Mouse (Mus musculus) midbrain, embryonic 14.5 days (tissue): Measurements from ENCODE around the gene Fam243. TPM values are rescaled to one million over a fixed set of nuclear protein-coding genes. Genes with fewer than 3 reads are reported as not detected.

Experiments used
- ATAC-seq: fragments of 200-750 bp; cut with Nextera tagmentation; 2 replicates; pipeline ENCODE4 v1.8.0; 2017; ENCODE audit warnings: moderate number of reproducible peaks, moderate library complexity; ENCODE audit not compliant: low FRiP score, low TSS enrichment
- DNase-seq: peaks from one replicate; pipeline ENCODE4 v3.0.0-alpha.2; 2015
- H3K27ac ChIP-seq: fragments of 300-500 bp; sonication (generic); replicated peaks from 2 replicates; pipeline ENCODE4 v1.5.1; 2014; ENCODE audit warnings: mild to moderate bottlenecking, low read depth, low read length, moderate library complexity
- H3K27me3 ChIP-seq: fragments of 300-500 bp; sonication (generic); 2 replicates; pipeline ENCODE4 v1.6.1; 2014; ENCODE audit warnings: low read length, control low read depth, mixed read lengths; ENCODE audit not compliant: control insufficient read depth, insufficient read depth
- H3K36me3 ChIP-seq: fragments of 300-500 bp; sonication (generic); 2 replicates; pipeline ENCODE4 v1.6.1; 2014; ENCODE audit warnings: low read length, control low read depth; ENCODE audit not compliant: control insufficient read depth, insufficient read depth
- H3K4me1 ChIP-seq: fragments of 300-500 bp; sonication (generic); 2 replicates; pipeline ENCODE4 v1.6.1; 2014; ENCODE audit warnings: mild to moderate bottlenecking, antibody characterized with exemption, low read length, control low read depth; ENCODE audit not compliant: control insufficient read depth, insufficient read depth
- H3K4me2 ChIP-seq: fragments of 300-500 bp; sonication (generic); 2 replicates; pipeline ENCODE4 v1.6.1; 2014; ENCODE audit warnings: mild to moderate bottlenecking, low read length, moderate library complexity
- H3K4me3 ChIP-seq: fragments of 300-500 bp; sonication (generic); replicated peaks from 2 replicates; pipeline ENCODE4 v1.5.1; 2014; ENCODE audit warnings: low read depth, low read length
- H3K9ac ChIP-seq: fragments of 300-500 bp; sonication (generic); replicated peaks from 2 replicates; pipeline ENCODE4 v1.6.1; 2014; ENCODE audit warnings: mild to moderate bottlenecking, low read length, moderate library complexity
- H3K9me3 ChIP-seq: fragments of 300-500 bp; sonication (generic); 2 replicates; pipeline ENCODE4 v1.6.1; 2016; ENCODE audit warnings: low read length, control low read depth, mixed read lengths; ENCODE audit not compliant: control insufficient read depth
- WGBS: fragments of 180-500 bp; shearing (Covaris S2); extraction: QIAGEN DNeasy Blood & Tissue Kit; methylation state at CpG from one replicate; pipeline ENCODE4 v1.1.7; 2014; 5-methylcytosine and 5-hydroxymethylcytosine counted together
- polyA plus RNA-seq: library from polyadenylated mRNA; unstranded; fragments of >200 nt; fragmentation: Nextera tagmentation; extraction: Ambion mirVana; gene quantifications from 2 replicates; pipeline ENCODE4 v1.2.1, GENCODE M21; 2014

The Fam243 gene
- polyA plus RNA-seq, 1 experiment from 2014 or later = not detected

DNA sequence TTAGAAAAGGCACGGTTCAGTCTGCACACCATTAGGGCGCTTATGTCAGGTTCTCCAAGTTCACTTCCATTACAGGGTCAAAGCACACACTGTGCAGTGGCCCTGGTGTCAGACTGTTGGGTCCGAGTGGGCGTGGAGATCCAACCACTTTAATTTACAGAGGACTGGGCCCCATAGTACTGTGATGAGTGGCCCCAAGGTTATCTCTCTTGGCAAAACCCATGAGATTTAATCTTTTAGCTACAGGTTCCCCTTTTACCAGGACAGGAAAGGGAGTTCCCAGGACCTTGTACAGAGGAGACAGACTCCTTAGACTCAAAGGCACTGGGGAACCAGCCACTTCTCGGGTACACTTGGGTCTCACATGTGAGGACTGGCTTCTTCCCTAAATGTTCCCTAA, 34.1 kb upstream of the Fam243 start:
- Histone ChIP-seq H3K4me2 (no peak overlapping the region), H3K4me3 (no peak overlapping the region), H3K27ac (no peak overlapping the region), H3K36me3 (no peaks in the 10 kb centered on the region), H3K9me3 (no peaks in the 10 kb centered on the region), H3K27me3 (no peaks in the 10 kb centered on the region), H3K9ac (no peak overlapping the region), H3K4me1 (0 out of 2 replicates have a peak, but pooled peaks cover 3% of the 10 kb centered on the region)
- ATAC-seq (no peak), DNase-seq (no peak)
- WGBS = 87% methylated on average over 5 of the region's 5 CpGs

- Histone ChIP-seq H3K4me1 (0 out of 2 replicates have a peak, but pooled peaks cover 3% of the 10 kb centered on the region), H3K27me3 (no peaks in the 10 kb centered on the region), H3K27ac (no peak overlapping the region), H3K9me3 (no peaks in the 10 kb centered on the region; the same call in 1 of the 2 replicates), H3K4me2 (no peak overlapping the region), H3K4me3 (no peak overlapping the region), H3K36me3 (no peaks in the 10 kb centered on the region), H3K9ac (no peak overlapping the region)
- DNase-seq = no peak
- WGBS = 85% methylated on average over 2 of the region's 2 CpGs
- ATAC-seq = no peak
These were observed 32.7 kb upstream of the Fam243 start for GRCm38 (mm10) chr16:92353897-92354296.

- H3K4me3 ChIP-seq = no peak overlapping the region
- ATAC-seq (no peak), DNase-seq (no peak)
- H3K36me3 ChIP-seq = no peaks in the 10 kb centered on the region
- no peaks in the 10 kb centered on the region for H3K27me3 ChIP-seq
- H3K27ac ChIP-seq = no peak overlapping the region
- no peaks in the 10 kb centered on the region; the same call in 1 of the 2 replicates for H3K9me3 ChIP-seq
- H3K4me1 ChIP-seq = 0 out of 2 replicates have a peak, but pooled peaks cover 3% of the 10 kb centered on the region
- 89% methylated on average over 12 of the region's 12 CpGs for WGBS
- no peak overlapping the region for H3K9ac ChIP-seq
- no peak overlapping the region for H3K4me2 ChIP-seq
These were observed 32.1 kb upstream of the Fam243 start for GRCm38 (mm10) chr16:92353295-92353694.

GRCm38 (mm10) chr16:92348941-92349340, 27.7 kb upstream of the Fam243 start:
- WGBS = 44% methylated on average over 12 of the region's 12 CpGs
- H3K27me3 ChIP-seq = no peaks in the 10 kb centered on the region
- no peaks in the 10 kb centered on the region for H3K36me3 ChIP-seq
- no peak overlapping the region for H3K27ac ChIP-seq
- H3K4me2 ChIP-seq = no peak overlapping the region; the same call in 1 of the 2 replicates
- H3K9me3 ChIP-seq = no peaks in the 10 kb centered on the region; the same call in 1 of the 2 replicates
- H3K4me1 ChIP-seq = no peaks in the 10 kb centered on the region; the same call in 1 of the 2 replicates
- peak; percentile 65 for DNase-seq
- no peak overlapping the region for H3K9ac ChIP-seq
- ATAC-seq = no peak; the same call in 1 of the 2 replicates
- no peak overlapping the region for H3K4me3 ChIP-seq

DNA sequence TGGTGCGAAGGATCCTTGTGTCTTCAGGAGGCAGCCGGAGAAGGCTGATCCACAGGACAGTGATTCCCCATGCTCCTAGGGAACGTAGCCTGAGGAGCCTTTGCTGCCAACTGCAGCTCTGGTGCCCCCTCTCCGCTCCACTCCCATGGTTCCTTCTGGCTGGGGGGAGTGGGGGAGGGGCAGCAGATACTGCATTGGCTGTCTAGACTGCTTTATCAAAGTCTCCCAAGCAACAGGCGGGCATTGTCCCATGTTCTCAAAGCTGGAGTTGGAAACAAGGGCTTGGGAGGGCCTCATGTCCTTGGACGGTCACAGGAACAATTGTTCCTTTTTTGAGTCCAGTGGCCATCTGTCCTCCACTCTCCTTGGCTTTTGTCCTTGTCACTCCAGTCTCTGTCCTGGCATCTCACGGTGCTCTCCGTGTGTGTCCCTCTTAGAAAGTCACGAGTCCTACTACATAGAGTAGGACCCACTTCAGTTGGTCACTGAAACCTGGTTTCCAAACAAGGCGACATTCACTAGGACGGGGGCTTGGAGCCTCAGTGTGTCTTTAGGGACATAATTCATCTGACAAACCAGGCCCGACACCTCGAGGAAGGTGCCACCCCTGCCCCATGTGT, 25.2 kb upstream of the Fam243 start:
- 49% methylated on average over 13 of the region's 13 CpGs for WGBS
- Histone ChIP-seq H3K4me2 (no peak overlapping the region), H3K4me3 (no peak overlapping the region), H3K36me3 (no peaks in the 10 kb centered on the region), H3K4me1 (peaks cover 2% of the 10 kb centered on the region; the same call in 1 of the 2 replicates), H3K27ac (no peak overlapping the region), H3K9ac (no peak overlapping the region), H3K9me3 (no peaks in the 10 kb centered on the region; the same call in 1 of the 2 replicates), H3K27me3 (no peaks in the 10 kb centered on the region)
- ATAC-seq (no peak), DNase-seq (peak; percentile 61)

GRCm38 (mm10) chr16:92345177-92345576, 23.9 kb upstream of the Fam243 start:
- Histone ChIP-seq H3K9ac (no peak overlapping the region), H3K4me2 (no peak overlapping the region), H3K9me3 (no peaks in the 10 kb centered on the region; the same call in 1 of the 2 replicates), H3K4me3 (no peak overlapping the region), H3K4me1 (peaks cover 6% of the 10 kb centered on the region; the same call in 1 of the 2 replicates), H3K36me3 (no peaks in the 10 kb centered on the region), H3K27ac (no peak overlapping the region), H3K27me3 (no peaks in the 10 kb centered on the region)
- ATAC-seq (no peak), DNase-seq (no peak)
- WGBS = 71% methylated on average over 11 of the region's 11 CpGs

DNA sequence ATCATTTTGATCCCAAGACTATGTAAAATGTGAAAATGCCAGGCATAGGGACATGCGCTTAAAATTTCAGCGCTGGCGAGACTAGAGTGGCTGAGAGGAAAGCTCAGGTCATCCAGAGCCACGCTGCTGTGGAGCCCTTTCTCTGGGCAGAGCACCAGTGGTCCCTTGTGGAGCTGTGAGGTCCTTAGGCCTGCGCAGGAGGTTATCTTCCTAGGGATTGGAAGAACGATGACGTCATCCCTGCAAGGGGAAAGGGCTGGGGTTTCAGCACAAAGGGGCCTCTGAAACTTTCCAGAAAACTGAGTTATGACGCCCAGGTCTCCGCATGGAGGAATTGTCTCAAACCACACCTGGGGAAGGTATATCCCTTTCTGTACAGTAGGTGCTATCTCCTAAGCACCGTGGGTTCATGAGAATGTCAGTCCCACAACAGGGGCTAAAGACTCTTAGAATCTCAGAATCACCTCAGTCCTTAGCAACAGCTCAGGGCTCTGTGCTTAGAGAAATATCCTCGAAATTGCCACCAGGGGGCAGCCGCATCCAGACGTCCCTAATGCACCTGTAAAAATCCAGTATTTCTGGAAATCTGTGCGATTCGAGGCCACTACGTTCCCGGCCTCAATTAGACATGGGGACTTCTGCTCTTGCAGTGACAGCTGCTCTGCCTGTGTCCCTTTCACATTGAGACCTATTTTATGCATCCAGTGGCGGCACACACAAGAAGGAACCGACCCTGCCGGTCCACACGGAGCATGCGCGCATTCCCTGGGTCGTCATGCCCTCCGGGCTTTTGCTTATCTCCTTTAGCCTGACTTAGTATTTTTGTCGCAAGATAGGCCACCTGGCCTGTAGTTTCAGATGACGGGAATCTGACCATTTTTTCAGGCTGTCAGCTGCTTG, 19.6 kb upstream of the Fam243 start:
- H3K4me2 ChIP-seq = peak overlapping the region; percentile 52
- H3K27me3 ChIP-seq = no peaks in the 10 kb centered on the region
- WGBS = 28% methylated on average over 27 of the region's 27 CpGs
- peaks cover 6% of the 10 kb centered on the region; the same call in 1 of the 2 replicates for H3K4me1 ChIP-seq
- H3K27ac ChIP-seq = 0 out of 2 replicates have a peak overlapping the region, but pooled peaks have one; percentile 41
- no peaks in the 10 kb centered on the region for H3K36me3 ChIP-seq
- DNase-seq = peak; percentile 93
- H3K9ac ChIP-seq = peak overlapping the region; percentile 42; the same call in 1 of the 2 replicates
- ATAC-seq = peak; percentile 71
- H3K9me3 ChIP-seq = no peaks in the 10 kb centered on the region
- peak overlapping the region; percentile 28 for H3K4me3 ChIP-seq

DNA sequence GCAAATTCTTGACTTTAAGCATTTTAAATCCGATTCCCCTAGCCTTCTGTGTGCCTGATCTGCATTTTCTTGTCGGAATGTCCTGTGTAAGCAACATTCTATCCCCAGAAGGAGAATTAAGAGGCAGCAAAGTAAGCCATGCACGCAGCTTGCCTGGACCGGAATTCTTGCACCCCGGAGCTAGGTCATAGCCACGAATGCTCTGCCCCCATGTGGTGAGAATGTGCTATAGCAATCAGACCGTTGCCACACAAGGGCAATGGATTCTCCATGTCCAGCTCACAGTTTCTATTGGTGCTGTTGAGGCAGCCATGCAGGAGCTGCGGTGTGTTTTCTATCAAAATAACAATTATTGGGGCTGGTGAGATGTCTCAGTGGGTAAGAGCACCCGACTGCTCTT, 15.0 kb upstream of the Fam243 start:
- no peak for ATAC-seq
- H3K36me3 ChIP-seq = no peaks in the 10 kb centered on the region
- 0 out of 2 replicates have a peak, but pooled peaks cover 3% of the 10 kb centered on the region for H3K4me1 ChIP-seq
- no peak overlapping the region for H3K4me2 ChIP-seq
- peak; percentile 92 for DNase-seq
- H3K9me3 ChIP-seq = no peaks in the 10 kb centered on the region
- no peak overlapping the region for H3K27ac ChIP-seq
- no peak overlapping the region for H3K4me3 ChIP-seq
- no peak overlapping the region for H3K9ac ChIP-seq
- WGBS = 5% methylated on average over 9 of the region's 9 CpGs
- H3K27me3 ChIP-seq = no peaks in the 10 kb centered on the region
